Mouse (Mus musculus) lung, postnatal 0 days (tissue): ENCODE data around the gene Smad5. TPM values are rescaled to one million over a fixed set of nuclear protein-coding genes. Genes with fewer than 3 reads are reported as not detected.

ENCODE experiments used
- ATAC-seq: fragments of 200-750 bp; cut with Nextera tagmentation; 2 replicates; pipeline ENCODE4 v1.8.0; 2017; ENCODE audit warnings: moderate library complexity
- DNase-seq: peaks from one replicate; pipeline ENCODE4 v3.0.0-alpha.2; 2016; ENCODE audit warnings: low spot score
- H3K27ac ChIP-seq: fragments of 300-500 bp; sonication (generic); 2 replicates; pipeline ENCODE4 v1.5.1; 2014; ENCODE audit warnings: antibody characterized with exemption, mild to moderate bottlenecking, low read length, mixed read lengths
- H3K27me3 ChIP-seq: fragments of 300-500 bp; sonication (generic); replicated peaks from 2 replicates; pipeline ENCODE4 v1.6.1; 2014; ENCODE audit warnings: low read length, mixed read lengths; ENCODE audit not compliant: insufficient read depth
- H3K36me3 ChIP-seq: fragments of 300-500 bp; sonication (generic); 2 replicates; pipeline ENCODE4 v1.6.1; 2014; ENCODE audit warnings: low read length, mixed read lengths; ENCODE audit not compliant: insufficient read depth
- H3K4me1 ChIP-seq: fragments of 300-500 bp; sonication (generic); 2 replicates; pipeline ENCODE4 v1.6.1; 2014; ENCODE audit warnings: antibody characterized with exemption, low read depth, low read length, mixed read lengths; ENCODE audit not compliant: insufficient read depth
- H3K4me2 ChIP-seq: fragments of 300-500 bp; sonication (generic); replicated peaks from 2 replicates; pipeline ENCODE4 v1.6.1; 2014; ENCODE audit warnings: low read depth, mild to moderate bottlenecking, low read length, moderate library complexity, mixed read lengths
- H3K4me3 ChIP-seq: fragments of 300-500 bp; sonication (generic); 2 replicates; pipeline ENCODE4 v1.5.1; 2014; ENCODE audit warnings: low read depth, low read length
- H3K9ac ChIP-seq: fragments of 300-500 bp; sonication (generic); replicated peaks from 2 replicates; pipeline ENCODE4 v1.6.1; 2014; ENCODE audit warnings: low read depth, mild to moderate bottlenecking
- H3K9me3 ChIP-seq: fragments of 300-500 bp; sonication (generic); 2 replicates; pipeline ENCODE4 v1.6.1; 2016; ENCODE audit warnings: low read length, mixed read lengths
- CTCF ChIP-seq: IDR thresholded peaks from 2 replicates; pipeline ENCODE4 v1.5.1; 2016; ENCODE audit warnings: antibody characterized with exemption, mild to moderate bottlenecking
- EP300 ChIP-seq: IDR thresholded peaks from 2 replicates; pipeline ENCODE4 v1.6.1; 2016; ENCODE audit warnings: antibody characterized with exemption, mild to moderate bottlenecking, control low read depth
- WGBS: fragments of 180-500 bp; shearing (Covaris S2); extraction: QIAGEN DNeasy Blood & Tissue Kit; methylation state at CpG from one replicate; pipeline ENCODE4 v1.1.7; 2014; 5-methylcytosine and 5-hydroxymethylcytosine counted together
- polyA plus RNA-seq: library from polyadenylated mRNA; unstranded; fragments of >200 nt; fragmentation: Nextera tagmentation; extraction: Ambion mirVana; gene quantifications from 2 replicates; pipeline ENCODE4 v1.2.1, GENCODE M21; 2015

Gene Smad5
- polyA plus RNA-seq, 1 experiment from 2014 or later: 16.6 TPM

GRCm38 (mm10) chr13:56698391-56698790, 4.4 kb upstream of the Smad5 start:
- H3K27me3 ChIP-seq: no peaks in the 10 kb centered on the region
- TF ChIP-seq CTCF (no peak), EP300 (no peak)
- no peak overlapping the region for H3K4me3 ChIP-seq
- no peak for ATAC-seq
- no peak overlapping the region for H3K4me2 ChIP-seq
- no peak overlapping the region for H3K9ac ChIP-seq
- WGBS: 24% methylated on average over 9 of the region's 9 CpGs
- H3K4me1 ChIP-seq: peaks cover 5% of the 10 kb centered on the region; the same call in 1 of the 2 replicates
- H3K9me3 ChIP-seq: no peaks in the 10 kb centered on the region
- H3K36me3 ChIP-seq: no peaks in the 10 kb centered on the region
- DNase-seq: peak; percentile 15
- H3K27ac ChIP-seq: no peak overlapping the region

DNA sequence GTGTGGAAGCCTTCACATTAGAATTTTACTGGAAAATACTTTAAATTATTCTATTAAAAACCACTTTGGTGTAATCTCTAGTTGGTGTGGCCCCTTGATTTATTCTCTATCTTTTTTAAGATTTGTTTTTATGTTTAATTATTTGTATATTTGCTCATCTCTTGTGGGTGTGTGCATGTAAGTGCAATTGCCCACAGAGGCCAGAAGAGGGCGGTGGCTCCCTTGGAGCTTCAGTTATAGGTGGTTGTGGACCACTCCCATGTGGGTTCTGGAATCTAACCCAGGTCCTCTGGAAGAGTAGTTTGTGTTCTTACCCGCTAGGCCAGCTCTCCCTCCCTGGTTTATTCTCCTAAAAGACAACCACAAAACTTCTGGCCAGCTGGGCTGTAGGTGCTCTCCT, 3.4 kb upstream of the Smad5 start:
- Histone ChIP-seq H3K4me2 (no peak overlapping the region), H3K4me3 (no peak overlapping the region), H3K27ac (no peak overlapping the region), H3K4me1 (peaks cover 5% of the 10 kb centered on the region; the same call in 1 of the 2 replicates), H3K9ac (no peak overlapping the region), H3K9me3 (no peaks in the 10 kb centered on the region), H3K36me3 (no peaks in the 10 kb centered on the region), H3K27me3 (no peaks in the 10 kb centered on the region)
- WGBS: 91% methylated on average over 2 of the region's 2 CpGs
- DNase-seq: no peak
- ATAC-seq: no peak
- TF ChIP-seq EP300 (no peak), CTCF (peak; percentile 42)

DNA sequence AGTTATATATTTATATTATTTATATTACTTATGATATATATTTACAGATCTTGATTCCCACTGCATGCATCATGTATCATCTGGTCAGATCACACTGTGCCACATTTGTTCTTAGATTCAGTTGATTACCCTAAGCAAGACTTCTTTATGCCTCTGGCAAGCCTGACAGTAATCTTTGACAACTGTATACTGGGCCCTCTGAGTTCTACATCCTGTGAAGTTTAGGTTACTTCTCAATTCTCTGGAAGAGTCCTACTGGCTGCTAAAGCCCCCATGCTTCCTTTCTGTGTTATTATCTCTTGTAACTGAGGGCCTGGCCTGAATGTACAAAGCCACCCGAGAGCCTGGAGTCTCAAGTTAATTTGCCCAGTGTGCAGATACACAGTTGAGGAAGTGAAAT, 1.8 kb upstream of the Smad5 start:
- Histone ChIP-seq H3K4me1 (peaks cover 10% of the 10 kb centered on the region; the same call in 1 of the 2 replicates), H3K27me3 (no peaks in the 10 kb centered on the region), H3K9ac (no peak overlapping the region), H3K27ac (no peak overlapping the region), H3K4me2 (no peak overlapping the region), H3K9me3 (no peaks in the 10 kb centered on the region), H3K4me3 (no peak overlapping the region), H3K36me3 (peaks cover 3% of the 10 kb centered on the region; the same call in 1 of the 2 replicates)
- ATAC-seq (no peak), DNase-seq (no peak)
- TF ChIP-seq CTCF (no peak), EP300 (no peak)
- WGBS: 67% methylated on average over 1 of the region's 1 CpGs

DNA sequence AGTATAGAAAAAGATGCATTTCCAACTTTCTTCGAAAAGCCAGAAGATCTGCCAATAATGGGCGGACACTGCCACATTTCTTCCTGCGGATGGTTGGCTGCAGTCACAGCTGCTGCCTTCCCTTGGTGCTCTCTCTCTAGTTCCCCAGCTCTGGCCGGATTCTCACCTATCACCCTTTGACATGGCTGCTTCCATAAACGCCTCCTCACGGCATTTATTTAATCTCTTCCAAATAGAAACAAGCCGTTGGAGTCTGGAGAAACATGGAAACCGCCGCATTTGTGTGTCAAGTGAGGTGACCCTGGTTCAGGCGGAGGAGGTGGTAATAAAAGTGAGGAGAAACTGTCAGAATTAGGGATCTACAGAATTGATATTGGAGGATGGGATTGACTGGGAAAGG, 886 bp upstream of the Smad5 start:
- Histone ChIP-seq H3K27me3 (no peaks in the 10 kb centered on the region), H3K9ac (no peak overlapping the region), H3K27ac (no peak overlapping the region), H3K9me3 (no peaks in the 10 kb centered on the region), H3K36me3 (peaks cover 6% of the 10 kb centered on the region; the same call in 1 of the 2 replicates), H3K4me3 (no peak overlapping the region), H3K4me1 (peaks cover 15% of the 10 kb centered on the region; the same call in 1 of the 2 replicates), H3K4me2 (no peak overlapping the region)
- no peak for ATAC-seq
- DNase-seq: no peak
- TF ChIP-seq CTCF: no peak
- no peak for TF ChIP-seq EP300
- WGBS: 60% methylated on average over 10 of the region's 10 CpGs

DNA sequence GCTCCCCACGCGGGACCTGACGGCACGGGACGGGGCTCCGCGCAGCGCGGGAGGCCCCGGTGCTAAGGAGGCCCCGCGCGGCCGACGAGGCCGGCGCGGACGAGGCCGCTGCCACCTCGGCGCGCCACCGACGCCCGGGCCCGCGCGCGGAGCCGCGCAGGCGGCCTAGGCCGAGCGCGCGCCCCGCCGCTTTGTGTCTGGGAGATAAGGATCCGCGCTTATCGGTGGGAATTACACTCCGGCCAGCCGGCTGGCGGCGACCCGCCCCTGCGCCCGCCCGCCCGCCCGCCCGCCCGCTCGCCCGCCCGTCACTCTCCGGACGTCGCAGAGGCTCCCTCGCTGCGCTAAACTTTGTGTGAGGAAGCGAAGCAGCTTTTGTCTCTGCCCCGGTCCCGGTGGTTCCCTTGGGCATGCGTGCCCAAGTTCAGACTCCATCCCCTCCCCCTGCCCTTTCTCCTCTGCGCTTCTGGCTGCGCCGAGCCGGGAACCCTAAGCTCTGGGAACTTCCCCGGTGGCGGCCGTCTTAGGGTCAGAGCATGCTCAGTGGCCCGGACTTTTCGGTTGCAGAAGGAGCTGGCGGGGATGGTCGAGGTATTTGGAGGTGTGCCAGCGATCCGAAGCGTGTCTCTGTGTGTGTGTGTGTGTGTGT, 536 bp downstream of the Smad5 start:
- Histone ChIP-seq H3K27me3 (no peaks in the 10 kb centered on the region), H3K9me3 (no peaks in the 10 kb centered on the region), H3K27ac (peak overlapping the region; percentile 100), H3K4me1 (peaks cover 18% of the 10 kb centered on the region; the same call in 1 of the 2 replicates), H3K4me2 (peak overlapping the region; percentile 69), H3K4me3 (peak overlapping the region; percentile 75), H3K9ac (peak overlapping the region; percentile 86), H3K36me3 (peaks cover 6% of the 10 kb centered on the region; the same call in 1 of the 2 replicates)
- TF ChIP-seq CTCF (no peak), EP300 (no peak)
- ATAC-seq: peak; percentile 78
- DNase-seq: peak; percentile 83
- under 1% methylated on average over 23 of the region's 80 CpGs for WGBS

- H3K4me1 ChIP-seq: peaks cover 18% of the 10 kb centered on the region; the same call in 1 of the 2 replicates
- H3K36me3 ChIP-seq: peaks cover 6% of the 10 kb centered on the region; the same call in 1 of the 2 replicates
- DNase-seq (no peak), ATAC-seq (peak; percentile 62)
- WGBS: 1% methylated on average over 11 of the region's 11 CpGs
- H3K27ac ChIP-seq: peak overlapping the region; percentile 100
- H3K9me3 ChIP-seq: no peaks in the 10 kb centered on the region
- peak overlapping the region; percentile 86 for H3K9ac ChIP-seq
- peak overlapping the region; percentile 69 for H3K4me2 ChIP-seq
- no peak for TF ChIP-seq CTCF
- peak; percentile 88 for TF ChIP-seq EP300
- peak overlapping the region; percentile 75 for H3K4me3 ChIP-seq
- no peaks in the 10 kb centered on the region for H3K27me3 ChIP-seq
Measured at GRCm38 (mm10) chr13:56703871-56704321, 1.1 kb downstream of the Smad5 start.
